Mouse (Mus musculus): ENCODE data around the gene Trmt61a. TPM values are rescaled to one million over a fixed set of nuclear protein-coding genes. Genes with fewer than 3 reads are reported as not detected.
"Not testable (repeated sequence)": the region's sequence is repeated elsewhere in the genome, so short reads cannot be mapped to it uniquely, and the experiment has no call there.

The Trmt61a gene
- 1 to 10 TPM; 3.1 to 3.8 TPM for total RNA-seq (2021)
- long read RNA-seq, experiment 1, partial matches to known transcripts = 1 of 7 reads
- long read RNA-seq, experiment 1, other reads (novel, unspliced or antisense) = 4 of 7 reads
- long read RNA-seq, experiment 2, partial matches to known transcripts = 0 of 3 reads
- long read RNA-seq, experiment 2, other reads (novel, unspliced or antisense) = 1 of 3 reads

DNA sequence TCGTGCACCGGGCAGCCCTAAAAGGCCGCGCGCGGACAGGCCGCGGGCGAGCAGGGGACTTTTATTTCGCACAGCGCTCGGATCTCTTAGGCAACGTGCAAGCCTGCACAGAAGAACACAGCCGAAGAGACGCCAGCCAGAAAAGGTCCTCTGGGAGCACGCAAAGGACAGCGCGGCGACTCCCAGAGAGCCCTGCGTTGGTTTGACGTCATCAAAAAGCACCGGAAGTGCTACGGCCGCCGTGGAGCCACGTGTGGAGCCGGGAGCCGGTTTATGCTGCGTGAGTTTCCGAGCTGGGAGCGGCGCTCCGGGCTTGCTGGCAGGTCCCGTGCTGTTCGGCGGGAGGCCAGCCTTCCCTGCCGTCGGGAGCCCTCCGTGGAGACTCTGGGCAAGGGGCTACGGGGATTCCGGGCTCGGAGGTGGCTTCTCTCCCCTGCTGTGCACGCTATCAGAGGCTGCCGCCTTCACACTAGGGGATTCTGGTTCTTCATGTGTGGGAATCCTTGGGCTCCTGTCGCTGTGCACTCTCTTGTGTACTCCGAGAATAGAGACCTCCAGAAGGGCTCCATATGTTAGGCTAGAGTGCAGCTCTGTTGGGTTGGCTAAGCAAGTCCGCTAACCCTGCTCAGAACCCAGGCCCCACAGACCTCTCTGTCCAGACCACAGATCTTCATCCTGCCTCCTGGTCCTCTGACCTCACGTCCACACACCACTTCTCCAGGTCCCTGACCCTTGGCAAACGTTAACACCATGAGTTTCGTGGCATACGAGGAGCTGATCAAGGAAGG, at the start of gene Trmt61a:
Gene Trmt61a (plus strand): TSS at position 224 of the 788 bp plus-strand sequence.
- DNase-seq = peak; percentile 95
- peak within 1 kb of the TSS; percentile 80 for H3K4me3 ChIP-seq
- intact Hi-C loops (cut with DNase I) = loop anchor here (5.0 kb wide), 1 partner anchor 34 kb away; the partner anchor contains the start of genes Apopt1 and Bag5
- TF ChIP-seq CTCF (IDR thresholded peaks at IDR 0.05) = no peak
- peak within 1 kb of the TSS; percentile 95 for H3K27ac ChIP-seq

DNA sequence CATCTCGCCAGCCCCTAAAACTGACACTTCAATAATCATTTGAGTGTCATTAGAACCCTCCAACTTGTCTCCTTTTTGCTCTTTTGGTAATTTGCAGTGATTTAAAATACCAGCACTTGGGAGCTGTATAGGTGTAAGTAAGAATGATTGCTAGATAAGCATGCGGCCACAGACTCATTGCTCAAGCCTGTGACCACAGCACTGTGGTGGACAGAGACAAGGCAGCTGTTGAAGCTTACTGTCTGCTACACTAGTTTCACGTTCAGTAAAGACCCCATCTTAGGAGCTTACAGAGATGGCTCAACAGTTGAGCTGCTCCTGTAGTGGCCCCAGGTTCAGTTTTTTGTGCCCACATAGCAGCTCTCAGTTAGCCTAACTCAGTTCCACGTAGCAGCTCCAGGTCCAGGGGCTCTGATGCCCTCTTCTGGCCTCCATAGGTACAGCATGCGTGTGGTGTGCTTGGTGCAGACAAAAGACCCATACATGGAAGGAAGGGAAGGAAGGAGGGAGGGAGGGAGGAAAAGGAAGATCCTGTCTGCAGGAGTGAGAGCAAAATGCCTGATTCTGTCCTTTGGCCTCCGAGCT, 29.8 kb upstream of the Trmt61a start:
- Histone ChIP-seq H3K27ac (no peak overlapping the region), H3K4me3 (no peak overlapping the region)
- intact Hi-C loops (cut with DNase I) = loop anchor here (5.0 kb wide), 1 partner anchor 96 kb away; no protein-coding TSS in a partner anchor
- peak; percentile 59 for DNase-seq
- peak; percentile 79 for TF ChIP-seq CTCF (IDR thresholded peaks at IDR 0.05)

DNA sequence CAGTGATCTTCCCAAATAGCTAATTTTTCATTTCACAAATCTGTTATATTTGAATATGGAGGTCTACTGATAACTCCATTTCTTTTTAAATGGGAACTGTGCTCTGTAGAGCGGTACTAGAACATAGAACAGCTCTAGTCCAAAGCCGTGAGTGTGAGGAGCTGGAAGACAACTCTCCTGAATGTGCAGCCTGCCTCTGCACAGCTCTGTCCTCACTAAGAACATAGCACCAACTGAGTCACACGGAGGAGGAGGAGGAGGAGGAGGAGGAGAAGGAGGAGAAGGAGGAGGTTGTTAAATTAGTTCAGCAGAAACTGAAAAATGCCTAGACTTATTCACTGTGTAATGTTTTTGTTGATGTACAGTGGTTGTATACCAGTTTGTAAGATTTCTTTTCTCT, 25.0 kb upstream of the Trmt61a start:
- Histone ChIP-seq H3K4me3 (no peak overlapping the region), H3K27ac (no peak overlapping the region)
- DNase-seq = no peak
- no peak for TF ChIP-seq CTCF (IDR thresholded peaks at IDR 0.05)
- intact Hi-C loops (cut with DNase I) = no loop called here

DNA sequence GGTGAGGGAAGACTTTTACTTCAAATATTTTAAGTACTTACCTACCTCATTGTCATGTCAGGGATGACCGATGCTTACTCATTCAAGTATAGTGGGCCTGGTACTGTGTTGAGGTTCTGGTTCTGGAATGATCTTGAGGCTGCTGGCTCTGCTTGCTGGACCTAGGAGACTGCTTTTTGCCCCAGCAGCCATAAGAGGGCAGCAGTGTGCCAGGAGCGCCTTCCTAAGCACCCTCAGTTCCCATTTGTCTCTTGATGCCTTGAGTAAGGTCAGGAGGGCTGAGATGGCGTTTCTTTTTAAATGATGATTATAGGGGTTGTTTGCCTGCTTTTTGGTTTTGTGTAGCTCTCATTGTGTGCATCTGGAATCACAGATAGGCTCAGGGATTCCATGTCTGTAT, 24.5 kb upstream of the Trmt61a start:
- Histone ChIP-seq H3K27ac (no peak overlapping the region), H3K4me3 (no peak overlapping the region)
- TF ChIP-seq CTCF (IDR thresholded peaks at IDR 0.05) = peak; percentile 92
- intact Hi-C loops (cut with DNase I) = no loop called here
- DNase-seq = peak; percentile 72

DNA sequence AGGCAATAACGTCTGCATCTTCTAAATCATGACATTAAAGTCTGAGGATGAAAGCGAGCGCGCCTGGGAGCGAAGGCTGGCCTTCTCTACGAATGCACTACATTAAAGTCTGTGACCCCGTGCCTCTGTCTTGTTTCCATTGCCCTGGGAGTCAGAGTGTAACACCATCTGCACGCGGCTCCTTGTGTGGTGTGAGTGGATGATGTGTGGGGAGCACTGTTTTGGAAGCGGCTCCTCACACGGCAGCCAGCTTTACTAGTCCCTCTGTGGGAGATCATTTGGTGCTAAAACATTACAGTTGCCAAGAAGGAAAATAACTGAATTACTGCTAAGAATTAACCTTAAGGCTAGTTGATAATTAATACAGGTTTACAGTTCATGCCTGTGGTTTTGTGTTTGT, 22.2 kb upstream of the Trmt61a start:
- H3K4me3 ChIP-seq = no peak overlapping the region
- intact Hi-C loops (cut with DNase I) = no loop called here
- H3K27ac ChIP-seq = no peak overlapping the region
- DNase-seq = no peak
- TF ChIP-seq CTCF (IDR thresholded peaks at IDR 0.05) = no peak

DNA sequence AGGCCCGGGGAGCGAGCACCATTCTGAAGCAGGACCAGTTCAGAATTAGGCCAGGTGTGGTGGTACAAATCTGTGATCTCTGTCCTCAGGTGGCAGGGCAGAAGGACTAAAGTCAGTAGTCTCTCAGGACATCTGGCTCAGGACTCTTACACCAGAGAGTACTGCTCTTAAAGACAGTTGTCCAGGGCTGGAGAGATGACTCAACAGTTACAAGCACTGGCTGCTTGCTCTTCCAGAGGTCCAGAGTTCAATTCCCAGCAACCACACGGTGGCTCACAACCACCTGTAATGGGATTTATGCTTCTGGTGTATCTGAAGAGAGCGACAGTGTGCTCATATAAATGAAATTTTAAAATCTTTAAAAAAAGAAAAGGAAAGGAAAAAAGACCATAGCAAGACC, 18.6 kb upstream of the Trmt61a start:
- intact Hi-C loops (cut with DNase I) = no loop called here
- Histone ChIP-seq H3K4me3 (no peak overlapping the region), H3K27ac (no peak overlapping the region)
- TF ChIP-seq CTCF (IDR thresholded peaks at IDR 0.05) = no peak
- no peak for DNase-seq

DNA sequence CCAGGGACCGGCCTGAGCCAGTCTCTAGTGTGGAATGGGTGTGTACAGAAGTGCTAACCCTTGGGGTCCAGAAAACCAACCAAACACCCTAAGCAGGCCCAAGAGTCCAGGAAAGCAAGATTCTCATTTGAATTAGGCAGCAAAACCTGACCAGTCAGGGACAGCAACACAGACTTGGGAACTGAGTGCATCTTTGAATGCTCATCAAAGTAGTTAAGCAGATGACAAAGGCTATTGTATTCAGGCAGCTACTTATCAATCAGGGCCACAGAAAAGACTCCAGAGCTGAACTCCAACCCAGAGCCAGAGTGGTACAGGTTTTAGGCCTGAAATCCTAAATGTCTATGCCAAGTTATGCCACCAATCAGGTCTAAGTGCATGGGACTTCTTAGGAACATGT, 17.3 kb upstream of the Trmt61a start:
- Histone ChIP-seq H3K4me3 (no peak overlapping the region), H3K27ac (no peak overlapping the region)
- TF ChIP-seq CTCF (IDR thresholded peaks at IDR 0.05) = no peak
- intact Hi-C loops (cut with DNase I) = no loop called here
- DNase-seq = no peak

DNA sequence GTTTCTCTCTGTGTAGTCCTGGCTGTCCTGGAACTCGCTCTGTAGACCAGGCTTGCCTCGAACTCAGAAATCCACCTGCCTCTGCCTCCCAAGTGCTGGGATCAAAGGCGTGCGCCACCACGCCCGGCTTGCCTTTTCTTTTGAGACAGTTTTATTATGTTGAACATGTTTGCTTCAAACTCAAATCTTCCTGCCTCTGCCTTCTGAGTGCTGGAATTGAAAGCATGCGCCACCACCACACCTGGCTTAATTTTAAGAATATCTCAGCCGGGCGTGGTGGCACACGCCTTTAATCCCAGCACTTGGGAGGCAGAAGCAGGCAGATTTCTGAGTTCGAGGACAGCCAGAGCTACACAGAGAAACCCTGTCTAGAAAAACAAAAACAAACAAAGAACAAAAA, 16.4 kb upstream of the Trmt61a start:
- DNase-seq; intact Hi-C loops (cut with DNase I); H3K27ac ChIP-seq; H3K4me3 ChIP-seq: not testable (repeated sequence)

DNA sequence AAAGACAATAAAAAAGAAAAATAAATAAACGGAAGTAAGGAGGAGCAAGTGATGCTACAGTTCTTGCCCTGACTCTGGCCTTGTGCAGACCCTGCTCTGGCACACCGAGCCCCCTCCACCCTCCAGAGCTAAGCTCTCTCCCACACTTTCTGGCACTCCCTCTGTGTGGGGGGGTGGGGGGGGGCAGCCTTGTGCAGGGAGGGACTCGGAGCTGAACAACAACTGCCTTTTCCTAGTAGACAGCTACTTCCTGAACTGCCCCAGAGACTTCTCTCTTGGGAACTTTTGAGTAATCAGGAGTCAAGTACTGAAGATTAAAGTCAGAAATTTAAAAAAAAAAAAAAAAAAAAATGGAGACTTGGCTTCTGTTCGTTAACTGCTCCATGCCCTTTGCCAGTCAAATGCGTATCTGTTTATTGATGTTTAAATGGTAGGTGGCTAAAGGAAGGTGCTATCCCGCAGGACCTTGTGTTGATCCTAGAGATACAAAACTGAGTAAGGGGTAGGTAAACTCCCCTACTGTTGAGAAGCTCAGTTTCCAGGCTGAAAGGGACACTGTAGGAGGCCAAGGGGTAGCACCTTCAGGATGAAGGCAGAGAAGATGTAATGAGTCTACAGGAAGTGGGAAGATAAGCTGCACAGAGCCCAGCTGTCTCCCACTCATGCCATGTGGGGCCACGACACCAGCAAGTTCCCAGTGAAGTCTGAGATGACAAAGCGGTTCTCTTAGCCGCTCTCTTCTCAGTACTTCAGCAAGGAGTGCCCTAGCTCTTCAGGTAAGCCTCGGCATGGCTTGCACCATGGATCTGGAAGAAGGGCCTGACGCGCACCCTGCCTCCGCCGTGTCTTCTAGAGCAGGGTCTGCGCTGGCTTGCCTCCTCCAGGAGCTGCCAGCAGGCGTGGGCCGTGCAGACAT, 14.4 kb upstream of the Trmt61a start:
- Histone ChIP-seq H3K4me3 (no peak overlapping the region), H3K27ac (peak overlapping the region; percentile 0; the same call in 1 of the 2 replicates)
- no peak for DNase-seq
- intact Hi-C loops (cut with DNase I) = no loop called here
- TF ChIP-seq CTCF (IDR thresholded peaks at IDR 0.05) = no peak

DNA sequence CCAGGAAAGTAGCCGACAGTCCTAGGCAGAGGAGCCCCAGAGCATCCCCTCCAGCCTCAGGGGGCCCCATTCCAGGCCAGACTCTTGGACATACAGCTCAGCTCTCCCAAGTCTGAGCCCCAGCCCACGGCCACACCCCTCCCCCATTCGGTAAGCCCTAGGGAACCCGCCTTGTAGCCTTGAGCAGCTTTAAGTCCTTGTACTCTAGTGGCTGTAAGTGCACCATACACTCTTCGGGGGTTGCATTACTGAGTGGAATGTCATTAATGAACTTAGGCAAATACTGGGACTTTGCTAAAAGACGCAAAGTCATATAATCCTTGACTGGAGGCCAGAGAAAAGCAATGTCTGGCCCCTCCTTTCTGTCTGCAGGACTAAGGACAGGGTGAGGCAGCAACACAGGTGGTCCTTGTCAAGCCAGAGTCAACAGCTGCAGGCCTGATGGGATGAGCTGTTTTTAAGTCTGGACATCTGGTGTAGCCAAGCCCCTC, 13.7 kb upstream of the Trmt61a start:
- Histone ChIP-seq H3K27ac (peak overlapping the region; percentile 0; the same call in 1 of the 2 replicates), H3K4me3 (no peak overlapping the region)
- intact Hi-C loops (cut with DNase I) = no loop called here
- peak; percentile 52 for DNase-seq
- TF ChIP-seq CTCF (IDR thresholded peaks at IDR 0.05) = no peak

DNA sequence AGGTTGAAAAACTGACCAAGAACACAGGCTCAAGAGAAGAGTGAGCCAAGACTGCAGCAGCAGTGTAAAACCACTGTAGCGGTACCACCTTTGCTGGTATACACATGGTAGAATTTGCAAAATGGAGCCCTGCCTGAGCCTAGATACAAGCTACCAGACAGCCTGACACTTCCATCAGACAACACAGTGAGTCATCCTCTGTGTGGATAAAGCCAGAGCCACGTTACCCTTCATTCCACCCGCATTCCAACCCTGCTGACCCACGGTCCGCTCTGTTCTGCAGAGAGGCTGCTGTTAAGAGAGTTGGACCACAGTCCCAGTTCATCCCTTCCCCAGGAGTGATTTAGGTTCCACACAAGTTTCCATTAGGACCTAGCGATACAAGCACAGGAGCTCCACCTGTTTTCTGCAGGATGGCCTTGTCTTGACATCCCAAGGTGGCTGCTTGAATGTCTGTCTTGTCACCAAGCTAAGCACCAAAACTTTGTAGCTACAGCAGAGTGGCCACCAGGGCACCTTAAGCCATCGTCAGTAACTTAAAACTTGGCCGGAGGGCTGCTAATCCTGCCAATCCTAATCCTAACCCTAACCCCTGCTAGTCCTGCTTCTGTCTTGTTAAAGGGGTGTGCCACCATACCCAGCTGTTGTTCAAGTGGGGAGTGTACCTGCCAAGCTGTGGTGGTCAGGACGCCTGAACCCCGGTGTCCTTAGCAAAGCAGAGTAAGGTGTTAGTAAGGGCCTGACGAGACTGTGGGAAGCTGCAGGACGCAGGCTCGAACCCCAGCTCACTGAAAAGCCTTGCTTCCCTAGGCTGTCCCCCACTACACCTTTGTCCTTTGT, 12.6 kb upstream of the Trmt61a start:
- peak overlapping the region; percentile 20; the same call in 1 of the 2 replicates for H3K27ac ChIP-seq
- intact Hi-C loops (cut with DNase I) = loop anchor here (5.0 kb wide), 1 partner anchor 337 kb away; no protein-coding TSS in a partner anchor
- DNase-seq = no peak
- no peak for TF ChIP-seq CTCF (IDR thresholded peaks at IDR 0.05)
- no peak overlapping the region for H3K4me3 ChIP-seq
